Mouse (Mus musculus) embryonic facial prominence, embryonic 14.5 days (tissue): ENCODE results near the gene Fgd1. TPM values are rescaled to one million over a fixed set of nuclear protein-coding genes. Genes with fewer than 3 reads are reported as not detected.
A peak's percentile ranks its signal among the peaks of the same experiment; 100 is the strongest.

ENCODE experiments used
- ATAC-seq: fragments of 200-750 bp; cut with Nextera tagmentation; 2 replicates; pipeline ENCODE4 v1.8.0; 2017; ENCODE audit warnings: low read depth, moderate number of reproducible peaks, moderate TSS enrichment
- DNase-seq: peaks from one replicate; pipeline ENCODE4 v3.0.0-alpha.2; 2015; ENCODE audit warnings: low spot score
- H3K27ac ChIP-seq: fragments of 300-500 bp; sonication (generic); replicated peaks from 2 replicates; pipeline ENCODE4 v1.5.1; 2014; ENCODE audit warnings: low read depth, mild to moderate bottlenecking, low read length, moderate library complexity
- H3K27me3 ChIP-seq: fragments of 300-500 bp; sonication (generic); replicated peaks from 2 replicates; pipeline ENCODE4 v1.6.1; 2014; ENCODE audit warnings: low read length; ENCODE audit not compliant: control insufficient read depth, insufficient read depth
- H3K36me3 ChIP-seq: fragments of 300-500 bp; sonication (generic); 2 replicates; pipeline ENCODE4 v1.6.1; 2014; ENCODE audit warnings: low read length, mixed read lengths; ENCODE audit not compliant: control insufficient read depth, insufficient read depth
- H3K4me1 ChIP-seq: fragments of 300-500 bp; sonication (generic); 2 replicates; pipeline ENCODE4 v1.6.1; 2014; ENCODE audit warnings: antibody characterized with exemption, low read length; ENCODE audit not compliant: control insufficient read depth, insufficient read depth
- H3K4me2 ChIP-seq: fragments of 300-500 bp; sonication (generic); 2 replicates; pipeline ENCODE4 v1.6.1; 2014; ENCODE audit warnings: low read depth, mild to moderate bottlenecking, low read length, moderate library complexity, mixed read lengths
- H3K4me3 ChIP-seq: fragments of 300-500 bp; sonication (generic); 2 replicates; pipeline ENCODE4 v1.5.1; 2014; ENCODE audit warnings: low read depth, mild to moderate bottlenecking, low read length
- H3K9ac ChIP-seq: fragments of 300-500 bp; sonication (generic); 2 replicates; pipeline ENCODE4 v1.6.1; 2014; ENCODE audit warnings: low read depth, mild to moderate bottlenecking, low read length, moderate library complexity, mixed read lengths
- H3K9me3 ChIP-seq: fragments of 300-500 bp; sonication (generic); 2 replicates; pipeline ENCODE4 v1.6.1; 2016; ENCODE audit warnings: low read length; ENCODE audit not compliant: control insufficient read depth
- WGBS: fragments of 180-500 bp; shearing (Covaris S2); extraction: QIAGEN DNeasy Blood & Tissue Kit; methylation state at CpG from one replicate; pipeline ENCODE4 v1.1.7; 2014; 5-methylcytosine and 5-hydroxymethylcytosine counted together
- polyA plus RNA-seq: library from polyadenylated mRNA; unstranded; fragments of >200 nt; fragmentation: Nextera tagmentation; extraction: Ambion mirVana; gene quantifications from 2 replicates; pipeline ENCODE4 v1.2.1, GENCODE M21; 2014

Gene Fgd1
- polyA plus RNA-seq = 11.9 and 13.2 TPM in 2 replicates

GRCm38 (mm10) chrX:151045850-151046249, at the start of gene Fgd1:
Fgd1 (plus strand) TSS chrX:151046150.
- Histone ChIP-seq H3K27me3 (no peaks in the 10 kb centered on the region; the same call in 1 of the 2 replicates), H3K9ac (peak within 1 kb of the TSS; percentile 87), H3K4me1 (0 out of 2 replicates have a peak, but pooled peaks cover 3% of the 10 kb centered on the region), H3K36me3 (no peaks in the 10 kb centered on the region), H3K4me3 (peak within 1 kb of the TSS; percentile 62), H3K4me2 (peak within 1 kb of the TSS; percentile 61), H3K9me3 (no peaks in the 10 kb centered on the region), H3K27ac (peak within 1 kb of the TSS; percentile 88)
- ATAC-seq (no peak), DNase-seq (no peak)
- WGBS = 94% methylated on average over 8 of the region's 8 CpGs

GRCm38 (mm10) chrX:150996775-150997174, 49.2 kb upstream of the Fgd1 start:
- WGBS = 85% methylated on average over 3 of the region's 3 CpGs
- no peak for ATAC-seq

GRCm38 (mm10) chrX:151016938-151017877, 28.7 kb upstream of the Fgd1 start, which contains the start of gene Gnl3l:
Gnl3l (minus strand) TSS chrX:151017322.
- Histone ChIP-seq H3K4me2 (peak within 1 kb of the TSS; percentile 61), H3K4me3 (peak within 1 kb of the TSS; percentile 46), H3K4me1 (0 out of 2 replicates have a peak, but pooled peaks cover 4% of the 10 kb centered on the region), H3K9ac (peak within 1 kb of the TSS; percentile 60), H3K27ac (peak within 1 kb of the TSS; percentile 77), H3K9me3 (no peaks in the 10 kb centered on the region), H3K36me3 (0 out of 2 replicates have a peak, but pooled peaks cover 12% of the 10 kb centered on the region), H3K27me3 (no peaks in the 10 kb centered on the region)
- DNase-seq (peak; percentile 96), ATAC-seq (peak; percentile 98)
- 18% methylated on average over 39 of the region's 43 CpGs for WGBS

More at GRCm38 (mm10) chrX:150996775-150997174, 49.2 kb upstream of the Fgd1 start:
- Histone ChIP-seq H3K36me3 (peaks cover 72% of the 10 kb centered on the region), H3K4me1 (no peaks in the 10 kb centered on the region), H3K4me3 (no peak overlapping the region), H3K9me3 (no peaks in the 10 kb centered on the region), H3K27ac (no peak overlapping the region), H3K27me3 (no peaks in the 10 kb centered on the region; the same call in 1 of the 2 replicates), H3K4me2 (no peak overlapping the region), H3K9ac (no peak overlapping the region)
- no peak for DNase-seq

- Histone ChIP-seq H3K27ac (peak overlapping the region; percentile 77), H3K9ac (peak overlapping the region; percentile 56), H3K4me2 (peak overlapping the region; percentile 54), H3K4me1 (0 out of 2 replicates have a peak, but pooled peaks cover 4% of the 10 kb centered on the region), H3K27me3 (no peaks in the 10 kb centered on the region), H3K9me3 (no peaks in the 10 kb centered on the region), H3K4me3 (peak overlapping the region; percentile 46), H3K36me3 (0 out of 2 replicates have a peak, but pooled peaks cover 10% of the 10 kb centered on the region)
- DNase-seq (peak; percentile 8), ATAC-seq (no peak)
- WGBS = 13% methylated on average over 3 of the region's 3 CpGs
These were observed 28.1 kb upstream of the Fgd1 start for GRCm38 (mm10) chrX:151017897-151018296.

GRCm38 (mm10) chrX:151018798-151019197, 27.2 kb upstream of the Fgd1 start:
- Histone ChIP-seq H3K4me3 (no peak overlapping the region), H3K4me1 (0 out of 2 replicates have a peak, but pooled peaks cover 4% of the 10 kb centered on the region), H3K9me3 (no peaks in the 10 kb centered on the region), H3K27ac (no peak overlapping the region), H3K36me3 (0 out of 2 replicates have a peak, but pooled peaks cover 4% of the 10 kb centered on the region), H3K27me3 (no peaks in the 10 kb centered on the region), H3K9ac (no peak overlapping the region), H3K4me2 (peak overlapping the region; percentile 54)
- DNase-seq (no peak), ATAC-seq (no peak)
- 74% methylated on average over 3 of the region's 3 CpGs for WGBS

GRCm38 (mm10) chrX:151031400-151031799, 14.6 kb upstream of the Fgd1 start:
- no peaks in the 10 kb centered on the region for H3K9me3 ChIP-seq
- no peak overlapping the region for H3K4me2 ChIP-seq
- WGBS = 41% methylated on average over 3 of the region's 3 CpGs
- no peaks in the 10 kb centered on the region for H3K36me3 ChIP-seq
- H3K27me3 ChIP-seq = no peaks in the 10 kb centered on the region
- H3K4me3 ChIP-seq = no peak overlapping the region
- DNase-seq (no peak), ATAC-seq (no peak)
- H3K4me1 ChIP-seq = no peaks in the 10 kb centered on the region
- H3K9ac ChIP-seq = no peak overlapping the region
- no peak overlapping the region for H3K27ac ChIP-seq

- Histone ChIP-seq H3K36me3 (no peaks in the 10 kb centered on the region), H3K4me2 (no peak overlapping the region), H3K27me3 (no peaks in the 10 kb centered on the region), H3K9me3 (no peaks in the 10 kb centered on the region), H3K4me1 (no peaks in the 10 kb centered on the region), H3K27ac (no peak overlapping the region), H3K4me3 (no peak overlapping the region), H3K9ac (no peak overlapping the region)
- WGBS = 52% methylated on average over 5 of the region's 5 CpGs
- ATAC-seq = no peak
- no peak for DNase-seq
These were observed 4.7 kb upstream of the Fgd1 start for GRCm38 (mm10) chrX:151041223-151041622.

GRCm38 (mm10) chrX:151046321-151046720, 371 bp downstream of the Fgd1 start:
- Histone ChIP-seq H3K4me2 (peak overlapping the region; percentile 61), H3K27me3 (no peaks in the 10 kb centered on the region; the same call in 1 of the 2 replicates), H3K9me3 (no peaks in the 10 kb centered on the region), H3K4me3 (peak overlapping the region; percentile 62), H3K36me3 (no peaks in the 10 kb centered on the region), H3K27ac (peak overlapping the region; percentile 88), H3K4me1 (0 out of 2 replicates have a peak, but pooled peaks cover 3% of the 10 kb centered on the region), H3K9ac (peak overlapping the region; percentile 87; the same call in 1 of the 2 replicates)
- ATAC-seq (no peak), DNase-seq (no peak)
- 37% methylated on average over 11 of the region's 11 CpGs for WGBS
